Mouse (Mus musculus): ENCODE measurements around the gene Tmsb15b1. TPM values are rescaled to one million over a fixed set of nuclear protein-coding genes. Genes with fewer than 3 reads are reported as not detected.

The Tmsb15b1 gene
- polyA plus RNA-seq, 1 experiment from 2014 or later: 55.3 TPM

Other genes starting within 250 kb of the Tmsb15b1 start
- 243 and 259 TPM in 2 replicates for gene Morf4l2, start 233.2 kb downstream of the Tmsb15b1 start, polyA plus RNA-seq (2015; fragmentation: Nextera tagmentation; extraction: Ambion mirVana)
- gene Glra4, start 196.7 kb downstream of the Tmsb15b1 start, polyA plus RNA-seq (2015; fragmentation: Nextera tagmentation; extraction: Ambion mirVana): not detected in 2 replicates
- 0.73 and 0.75 TPM in 2 replicates for gene Plp1, start 154.2 kb downstream of the Tmsb15b1 start, polyA plus RNA-seq (2015; fragmentation: Nextera tagmentation; extraction: Ambion mirVana)
- gene Rab9b, start 108.1 kb downstream of the Tmsb15b1 start, polyA plus RNA-seq (2015; fragmentation: Nextera tagmentation; extraction: Ambion mirVana): not detected in 2 replicates
- not detected in 2 replicates for gene H2bfm, start 49.5 kb downstream of the Tmsb15b1 start, polyA plus RNA-seq (2015; fragmentation: Nextera tagmentation; extraction: Ambion mirVana)
- 61.3 and 62.1 TPM in 2 replicates for gene Tmsb15b2, start 1.4 kb downstream of the Tmsb15b1 start, polyA plus RNA-seq (2015; fragmentation: Nextera tagmentation; extraction: Ambion mirVana)
- gene Tmsb15l, start within 50 bp of the Tmsb15b1 start, polyA plus RNA-seq (2015; fragmentation: Nextera tagmentation; extraction: Ambion mirVana): 4.0 and 9.2 TPM in 2 replicates
- gene Zcchc18, start 16.3 kb upstream of the Tmsb15b1 start, polyA plus RNA-seq (2015; fragmentation: Nextera tagmentation; extraction: Ambion mirVana): 2.7 and 3.5 TPM in 2 replicates
- 12.1 and 12.3 TPM in 2 replicates for gene Slc25a53, start 61.4 kb upstream of the Tmsb15b1 start, polyA plus RNA-seq (2015; fragmentation: Nextera tagmentation; extraction: Ambion mirVana)
- gene Fam199x, start 72.7 kb upstream of the Tmsb15b1 start, polyA plus RNA-seq (2015; fragmentation: Nextera tagmentation; extraction: Ambion mirVana): 3.7 and 4.0 TPM in 2 replicates
- gene Esx1, start 145.2 kb upstream of the Tmsb15b1 start, polyA plus RNA-seq (2015; fragmentation: Nextera tagmentation; extraction: Ambion mirVana): 0.09 TPM in 1 of 2 replicates, not detected in the other